Mouse (Mus musculus) v-Abl transformed pro-B cells (cell line): ENCODE measurements at regions not wholly inside any gene's neighbourhood (a gene's known extent, or its start where the extent isn't known, plus 50 kb on each side); places are given as distances from the start of the nearest gene placed in this dataset.

Experiments used
- in situ Hi-C, 2 experiments: fragments of 400-800 bp; cut with MboI; formaldehyde crosslinking; loops; one replicate each; pipeline ENCODE4 v1.15.1; 2025; ENCODE audit not compliant: unreplicated experiment in 2 of 2

- in situ Hi-C loops, result no loop called here
Observed at GRCm38 (mm10) chr4:7161411-7161810, 1077.4 kb downstream of the Car8 start.

- in situ Hi-C loops, result no loop called here
Observed at GRCm38 (mm10) chr4:7157883-7158282, 1081.0 kb downstream of the Car8 start.

GRCm38 (mm10) chr4:7154256-7154655 lies 1084.6 kb downstream of the Car8 start:
- in situ Hi-C loops, result no loop called here

- in situ Hi-C loops, result no loop called here
Observed at GRCm38 (mm10) chr4:7153835-7154234, 1085.0 kb downstream of the Car8 start.

GRCm38 (mm10) chr4:7145756-7146155 lies 1093.1 kb downstream of the Car8 start:
- in situ Hi-C loops, result no loop called here

GRCm38 (mm10) chr4:7144215-7144614 lies 1094.6 kb downstream of the Car8 start:
- in situ Hi-C loops, result no loop called here

GRCm38 (mm10) chr4:7143676-7144075 lies 1095.2 kb downstream of the Car8 start:
- in situ Hi-C loops, result no loop called here

- in situ Hi-C loops, result no loop called here
Observed at GRCm38 (mm10) chr4:7142781-7143180, 1096.1 kb downstream of the Car8 start.

- in situ Hi-C loops, result no loop called here
Observed at GRCm38 (mm10) chr4:7112159-7112558, 1126.7 kb downstream of the Car8 start.

GRCm38 (mm10) chr4:7092957-7093356 lies 1145.9 kb downstream of the Car8 start:
- in situ Hi-C loops, result no loop called here

- in situ Hi-C loops, result no loop called here
Observed at GRCm38 (mm10) chr4:7091201-7091814, 1147.5 kb downstream of the Car8 start.
